Mouse (Mus musculus): Measurements from ENCODE around the gene Ccdc125. TPM values are rescaled to one million over a fixed set of nuclear protein-coding genes. Genes with fewer than 3 reads are reported as not detected.

Ccdc125 gene
- 4.2 TPM for polyA plus RNA-seq (2014; fragmentation: Illumina TruSeq; extraction: RNeasy Lipid Tissue Mini Kit (QIAGEN cat#74804))

GRCm38 (mm10) chr13:100669291-100670022, at the start of gene Ccdc125:
Gene Ccdc125 (plus strand): TSS chr13:100669717.

GRCm38 (mm10) chr13:100650550-100651438, 18.7 kb upstream of the Ccdc125 start, which contains the start of the genes Ak6 and Rad17:
Gene Ak6 (plus strand): TSS chr13:100650979.
Gene Rad17 (minus strand): TSS chr13:100651051.

GRCm38 (mm10) chr13:100651439-100652186, 17.9 kb upstream of the Ccdc125 start, which contains the start of gene Taf9:
Gene Taf9 (plus strand): TSS chr13:100651579.

GRCm38 (mm10) chr13:100730861-100731176, 61.3 kb downstream of the Ccdc125 start, which contains the start of gene Cdk7:
Gene Cdk7 (minus strand): TSS chr13:100730939.

GRCm38 (mm10) chr13:100744036-100744744, 74.7 kb downstream of the Ccdc125 start, which contains the start of gene Mrps36:
Gene Mrps36 (minus strand): TSS chr13:100744659.

Other genes starting within 250 kb of the Ccdc125 start
- 0.40 TPM for gene Naip1, start 216.8 kb upstream of the Ccdc125 start, polyA plus RNA-seq (2014; fragmentation: Illumina TruSeq; extraction: RNeasy Lipid Tissue Mini Kit (QIAGEN cat#74804))
- 82.3 TPM for gene Gtf2h2, start 177.1 kb upstream of the Ccdc125 start, polyA plus RNA-seq (2014; fragmentation: Illumina TruSeq; extraction: RNeasy Lipid Tissue Mini Kit (QIAGEN cat#74804))
- 9.6 TPM for gene Ocln, start 117.0 kb upstream of the Ccdc125 start, polyA plus RNA-seq (2014; fragmentation: Illumina TruSeq; extraction: RNeasy Lipid Tissue Mini Kit (QIAGEN cat#74804))
- gene Marveld2, start 52.7 kb upstream of the Ccdc125 start, polyA plus RNA-seq (2014; fragmentation: Illumina TruSeq; extraction: RNeasy Lipid Tissue Mini Kit (QIAGEN cat#74804)): 3.4 TPM
- gene Ak6, start 18.7 kb upstream of the Ccdc125 start, polyA plus RNA-seq (2014; fragmentation: Illumina TruSeq; extraction: RNeasy Lipid Tissue Mini Kit (QIAGEN cat#74804)): 230 TPM
- 67.3 TPM for gene Rad17, start 18.7 kb upstream of the Ccdc125 start, polyA plus RNA-seq (2014; fragmentation: Illumina TruSeq; extraction: RNeasy Lipid Tissue Mini Kit (QIAGEN cat#74804))
- 13.4 TPM for gene Taf9, start 18.1 kb upstream of the Ccdc125 start, polyA plus RNA-seq (2014; fragmentation: Illumina TruSeq; extraction: RNeasy Lipid Tissue Mini Kit (QIAGEN cat#74804))
- gene Cdk7, start 61.2 kb downstream of the Ccdc125 start, polyA plus RNA-seq (2014; fragmentation: Illumina TruSeq; extraction: RNeasy Lipid Tissue Mini Kit (QIAGEN cat#74804)): 65.6 TPM
- 76.3 TPM for gene Mrps36, start 74.9 kb downstream of the Ccdc125 start, polyA plus RNA-seq (2014; fragmentation: Illumina TruSeq; extraction: RNeasy Lipid Tissue Mini Kit (QIAGEN cat#74804))
- gene Cenph, start 106.2 kb downstream of the Ccdc125 start, polyA plus RNA-seq (2014; fragmentation: Illumina TruSeq; extraction: RNeasy Lipid Tissue Mini Kit (QIAGEN cat#74804)): 22.4 TPM
- 96.4 TPM for gene Ccnb1, start 116.9 kb downstream of the Ccdc125 start, polyA plus RNA-seq (2014; fragmentation: Illumina TruSeq; extraction: RNeasy Lipid Tissue Mini Kit (QIAGEN cat#74804))
- gene Slc30a5, start 163.7 kb downstream of the Ccdc125 start, polyA plus RNA-seq (2014; fragmentation: Illumina TruSeq; extraction: RNeasy Lipid Tissue Mini Kit (QIAGEN cat#74804)): 168 TPM